Mouse (Mus musculus): ENCODE results near the gene Eid1. TPM values are rescaled to one million over a fixed set of nuclear protein-coding genes. Genes with fewer than 3 reads are reported as not detected.
A peak's percentile ranks its signal among the peaks of the same experiment; 100 is the strongest.

Gene Eid1
- polyA plus RNA-seq, 1 experiment from 2014 or later, result 120 TPM

- H3K9ac ChIP-seq (ENCODE audit: low read depth, low read length), result peak overlapping the region; percentile 4; the same call in 1 of the 2 replicates
- WGBS, result under 1% methylated on average over 30 of the region's 34 CpGs
- peak overlapping the region; percentile 35 for H3K4me3 ChIP-seq (replicated peaks; ENCODE audit: low read depth, low read length)
- H3K36me3 ChIP-seq (ENCODE audit: insufficient read depth, low read length), result no peaks in the 10 kb centered on the region
- TF ChIP-seq CTCF (IDR thresholded peaks at IDR 0.05; ENCODE audit: low read depth), result peak; percentile 36
- H3K27me3 ChIP-seq (ENCODE audit: insufficient read depth, low read length), result peaks cover 5% of the 10 kb centered on the region; the same call in 1 of the 2 replicates
- H3K4me1 ChIP-seq (replicated peaks; ENCODE audit: insufficient read depth, low read length), result peaks cover 15% of the 10 kb centered on the region
- peak overlapping the region; percentile 91 for H3K4me2 ChIP-seq (ENCODE audit: low read length)
- H3K9me3 ChIP-seq (replicated peaks; ENCODE audit: low read length), result no peaks in the 10 kb centered on the region
- DNase-seq (ENCODE audit: low spot score), result peak; percentile 54
- no peak overlapping the region for H3K27ac ChIP-seq
- ATAC-seq (replicated peaks; ENCODE audit: low FRiP score, low read depth), result peak; percentile 56
Measured at GRCm38 (mm10) chr2:125723408-125724085, 50.7 kb downstream of the Eid1 start.

- Histone ChIP-seq H3K9ac (ENCODE audit: low read depth, low read length) (peak within 1 kb of the TSS; percentile 18; the same call in 1 of the 2 replicates), H3K36me3 (ENCODE audit: insufficient read depth, low read length) (no peaks in the 10 kb centered on the region), H3K4me3 (replicated peaks; ENCODE audit: low read depth, low read length) (peak within 1 kb of the TSS; percentile 35), H3K27me3 (ENCODE audit: insufficient read depth, low read length) (peaks cover 5% of the 10 kb centered on the region; the same call in 1 of the 2 replicates), H3K4me2 (ENCODE audit: low read length) (peak within 1 kb of the TSS; percentile 91), H3K4me1 (replicated peaks; ENCODE audit: insufficient read depth, low read length) (peaks cover 15% of the 10 kb centered on the region), H3K27ac (no peak within 1 kb of the TSS), H3K9me3 (replicated peaks; ENCODE audit: low read length) (no peaks in the 10 kb centered on the region)
- ATAC-seq (replicated peaks; ENCODE audit: low FRiP score, low read depth) (peak; percentile 34), DNase-seq (ENCODE audit: low spot score) (peak; percentile 54)
- TF ChIP-seq CTCF (IDR thresholded peaks at IDR 0.05; ENCODE audit: low read depth), result no peak
- 0% methylated on average over 15 of the region's 15 CpGs for WGBS
Measured at GRCm38 (mm10) chr2:125724086-125724430, 51.2 kb downstream of the Eid1 start, which contains the start of gene Shc4. Gene Shc4 (minus strand): TSS chr2:125724148.

Other genes with a start within 250 kb of the Eid1 start
- 0.20 and 0.26 TPM in 2 replicates for gene Gm9913, start 168.0 kb upstream of the Eid1 start, polyA plus RNA-seq (2015; fragmentation: Nextera tagmentation; extraction: Ambion mirVana)
- gene Fbn1, start 165.1 kb upstream of the Eid1 start, polyA plus RNA-seq (2015; fragmentation: Nextera tagmentation; extraction: Ambion mirVana), result 13.2 and 13.4 TPM in 2 replicates
- gene Cep152, start 48.0 kb upstream of the Eid1 start, polyA plus RNA-seq (2015; fragmentation: Nextera tagmentation; extraction: Ambion mirVana), result 2.4 and 3.4 TPM in 2 replicates
- 0.23 and 0.37 TPM in 2 replicates for gene Shc4, start 51.1 kb downstream of the Eid1 start, polyA plus RNA-seq (2015; fragmentation: Nextera tagmentation; extraction: Ambion mirVana)
- gene Secisbp2l, start 109.8 kb downstream of the Eid1 start, polyA plus RNA-seq (2015; fragmentation: Nextera tagmentation; extraction: Ambion mirVana), result 15.8 and 17.1 TPM in 2 replicates
- gene Galk2, start 186.0 kb downstream of the Eid1 start, polyA plus RNA-seq (2015; fragmentation: Nextera tagmentation; extraction: Ambion mirVana), result 60.6 and 63.8 TPM in 2 replicates
- 65.2 and 67.9 TPM in 2 replicates for gene Cops2, start 186.0 kb downstream of the Eid1 start, polyA plus RNA-seq (2015; fragmentation: Nextera tagmentation; extraction: Ambion mirVana)

Measured in kidney, postnatal 0 days (tissue).